17 mouse cellular contexts compared by ENCODE assay signal in the genomic region with DNA sequence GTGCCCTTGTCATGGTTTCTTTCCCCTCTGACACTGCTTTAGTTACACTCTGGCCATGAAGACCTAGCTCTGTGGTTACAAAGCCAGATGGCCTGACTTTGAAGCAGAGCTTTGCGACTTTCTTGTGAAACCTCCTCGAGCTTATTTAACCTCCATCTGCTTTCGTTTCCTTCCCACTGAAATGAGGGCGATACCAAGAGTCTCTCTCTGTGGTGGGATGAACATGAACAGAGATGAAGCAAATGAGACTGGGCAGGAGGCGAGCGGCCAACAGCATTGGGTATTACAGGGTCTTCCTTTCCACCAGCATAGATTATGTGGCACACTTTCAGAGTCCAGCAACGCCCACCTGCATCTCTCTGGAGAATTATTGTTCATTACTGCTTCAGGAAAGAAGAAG. TPM values are rescaled to one million over a fixed set of nuclear protein-coding genes. Genes with fewer than 3 reads are reported as not detected.
DNase-seq lines count a peak whose midpoint lies in the region; TF ChIP-seq lines count a peak whose summit lies in the region.
"Had no signal": no experiment of that assay in that cellular context is flagged by ENCODE, and none has a peak within 500 bp of the region (broad histone marks: within the 10 kb centered on the region; RNA-seq: fewer than 3 reads in every experiment).

No protein-coding gene starts in this region.

- no peak for DNase-seq in gastrocnemius, adult 2 months
- no peak for DNase-seq in gastrocnemius, postnatal 4 days (ENCODE audit: low spot score in 2 of 2)
- peak; percentile 28 for DNase-seq in layer of hippocampus, adult 11-12 months (ENCODE audit: low spot score)
- DNase-seq in layer of hippocampus, adult 9-10 months (ENCODE audit: low spot score), result no peak
- peak; percentile 19 to 23 for DNase-seq in B cell, adult 2 months
- DNase-seq in gastrocnemius, postnatal 14 days, result no peak
- no peak for DNase-seq in retina, embryonic 14.5 days (ENCODE audit: low spot score)
- DNase-seq: cerebellum, postnatal 36 days; gastrocnemius, postnatal 10 days; layer of hippocampus, postnatal 36 days; lung, postnatal 10 days had no signal

- H3K27ac ChIP-seq in gastrocnemius, adult 2 months, result peak overlapping the region; percentile 9; the same call in 1 of the 2 replicates
- H3K27ac ChIP-seq in macrophage, result peak overlapping the region; percentile 82
- H3K27ac ChIP-seq: embryonic facial prominence, embryonic 13.5 days; forebrain, embryonic 12.5 days; hindbrain, embryonic 15.5 days; midbrain, embryonic 13.5 days; neural tube, embryonic 12.5 days had no signal

- H3K79me2 ChIP-seq in macrophage (ENCODE audit: inconsistent target), result no peaks in the 10 kb centered on the region

- intact Hi-C loops in gastrocnemius, adult 2 months (cut with DNase I), result no loop called here
- intact Hi-C loops in gastrocnemius, postnatal 14 days (cut with DNase I; ENCODE audit: low total_unique reads), result loop anchor here (10.0 kb wide), 1 partner anchor 141 kb away; no protein-coding TSS in a partner anchor

- WGBS in macrophage (ENCODE audit: missing documents), result 2% methylated on average over 7 of the region's 7 CpGs

- no peaks in the 10 kb centered on the region for H3K36me3 ChIP-seq in macrophage (ENCODE audit: inconsistent target)
- H3K36me3 ChIP-seq: embryonic facial prominence, embryonic 13.5 days; forebrain, embryonic 12.5 days; hindbrain, embryonic 15.5 days; midbrain, embryonic 13.5 days; neural tube, embryonic 12.5 days had no signal

- TF ChIP-seq CTCF in gastrocnemius, adult 2 months (IDR thresholded peaks at IDR 0.05), result no peak

- no peak overlapping the region for H3K4me3 ChIP-seq in gastrocnemius, adult 2 months
- peak overlapping the region; percentile 6; the same call in 1 of the 2 replicates for H3K4me3 ChIP-seq in macrophage (ENCODE audit: inconsistent target)
- H3K4me3 ChIP-seq: embryonic facial prominence, embryonic 13.5 days; forebrain, embryonic 12.5 days; hindbrain, embryonic 15.5 days; midbrain, embryonic 13.5 days; neural tube, embryonic 12.5 days had no signal

RNA-seq across cellular contexts. Expression of gene Spred1, which starts 15.8 kb away (rescaled TPM):
- 1 to 10 TPM; 5.0 to 7.3 TPM for total RNA-seq in gastrocnemius, adult 2 months (2021)
- total RNA-seq in gastrocnemius, postnatal 4 days (2021), result 10 to 100 TPM; 37.0 to 40.3 TPM
- 100 to 1,000 TPM in 15 of 26 experiments, 10 to 100 TPM in 11; 24.2 to 422 (median 131) TPM for total RNA-seq in macrophage (2018; cell fraction: chromatin; rRNA removed)
- 100 to 1,000 TPM in 8 of 26 experiments, 10 to 100 TPM in 18; 32.3 to 215 (median 62.1) TPM for total RNA-seq in macrophage (2018; cell fraction: cytosol; rRNA removed)
- total RNA-seq in macrophage (2018; cell fraction: nucleus; rRNA removed), result 100 to 1,000 TPM in 21 of 26 experiments, 10 to 100 TPM in 5; 45.2 to 391 (median 164) TPM
- 22.5 to 77.4 TPM (median 23.7 TPM) in 3 replicates for polyA plus RNA-seq in macrophage (2018)
- total RNA-seq in gastrocnemius, postnatal 14 days (2021), result 10 to 100 TPM; 12.5 to 16.1 TPM

Comparison
In these comparisons a context has a peak if more than half of its experiments do, and no peak if none do; other contexts are left out.
1. DNase-seq: peak in layer of hippocampus, adult 11-12 months (single experiment) and B cell, adult 2 months (2 of 2); none in gastrocnemius, adult 2 months (single experiment), gastrocnemius, postnatal 4 days (0 of 2), layer of hippocampus, adult 9-10 months (single experiment), gastrocnemius, postnatal 14 days (single experiment) and retina, embryonic 14.5 days (single experiment).